Mouse (Mus musculus): ENCODE data around the gene Tnn. TPM values are rescaled to one million over a fixed set of nuclear protein-coding genes. Genes with fewer than 3 reads are reported as not detected.
A peak's percentile ranks its signal among the peaks of the same experiment; 100 is the strongest.

The Tnn gene
- total RNA-seq, 2 experiments from 2014 or later, result 0.31 to 0.39 TPM

- DNase-seq (ENCODE audit: low spot score in 2 of 2), result no peak
Measured at GRCm38 (mm10) chr1:160084239-160084638, 69.1 kb downstream of the Tnn start.

- DNase-seq (ENCODE audit: low spot score in 2 of 2), result no peak
Measured at GRCm38 (mm10) chr1:160082647-160083046, 70.7 kb downstream of the Tnn start.

DNA sequence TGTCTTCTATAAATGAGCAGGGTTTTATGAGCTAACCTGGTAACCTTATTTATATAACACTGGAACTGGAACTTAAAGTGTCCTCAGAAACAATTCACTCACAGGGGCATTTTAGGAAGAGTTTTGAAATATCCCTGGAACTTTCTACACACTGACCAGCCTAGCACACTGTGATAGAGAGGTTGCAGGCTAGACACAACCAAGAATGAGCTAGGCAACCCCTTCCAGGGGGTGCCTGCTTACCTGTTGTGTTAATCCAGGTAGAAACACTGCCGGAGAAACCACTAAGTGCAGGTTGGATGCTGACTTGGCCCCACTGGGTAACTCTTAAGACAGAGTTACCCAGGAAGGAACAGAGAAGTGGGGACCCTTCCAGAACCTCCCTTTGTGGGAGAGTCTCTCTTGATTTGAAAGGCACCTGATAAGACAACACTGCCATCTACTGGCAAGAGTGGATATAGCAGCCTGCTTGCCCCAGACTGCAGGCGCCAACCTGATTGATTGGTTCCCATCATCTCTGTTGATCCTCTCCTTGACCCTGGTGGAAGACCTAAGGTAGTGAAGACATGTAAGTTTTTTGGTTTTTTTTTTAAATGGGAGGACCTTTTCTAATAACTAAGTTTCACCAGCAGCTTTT is 72.5 kb downstream of the Tnn start:
- DNase-seq (ENCODE audit: low spot score in 2 of 2), result peak; percentile 92 to 95

DNA sequence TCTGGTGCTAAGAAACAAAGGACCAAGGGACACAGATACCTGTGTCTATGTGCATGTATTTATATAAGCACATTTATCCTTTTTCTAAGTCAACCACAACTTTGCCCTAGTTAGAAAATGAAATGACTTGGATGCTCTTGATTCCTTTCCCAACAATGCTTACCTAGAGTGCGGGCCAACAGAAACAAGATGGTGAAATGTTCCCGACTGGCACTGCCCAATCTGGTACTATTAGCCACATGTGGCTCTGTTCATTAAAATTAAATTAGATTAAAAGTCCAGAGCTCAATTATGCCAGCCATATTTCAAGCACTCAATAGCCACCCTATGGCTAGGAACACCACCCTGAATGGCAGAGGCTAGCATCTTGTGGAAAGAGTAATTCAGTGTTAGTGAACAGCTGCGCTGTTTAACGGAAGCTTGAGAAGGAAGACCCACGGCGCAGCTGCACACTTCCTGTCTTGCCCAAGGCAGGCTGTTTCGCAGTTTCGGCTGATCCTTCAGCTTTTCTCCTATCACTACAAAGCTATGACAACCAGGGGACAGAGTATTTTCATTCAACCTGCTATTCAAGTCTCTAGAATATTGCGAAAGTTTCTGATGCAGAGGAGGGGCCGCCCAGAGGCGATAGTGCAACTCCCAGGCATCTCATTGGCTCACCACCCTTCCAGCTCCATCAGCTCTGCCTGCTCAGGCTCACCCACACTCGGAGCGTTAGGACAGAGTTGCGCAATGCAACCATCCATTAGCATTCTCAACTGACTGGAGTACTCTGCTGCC is 74.3 kb downstream of the Tnn start:
- DNase-seq (ENCODE audit: low spot score in 2 of 2), result no peak

DNA sequence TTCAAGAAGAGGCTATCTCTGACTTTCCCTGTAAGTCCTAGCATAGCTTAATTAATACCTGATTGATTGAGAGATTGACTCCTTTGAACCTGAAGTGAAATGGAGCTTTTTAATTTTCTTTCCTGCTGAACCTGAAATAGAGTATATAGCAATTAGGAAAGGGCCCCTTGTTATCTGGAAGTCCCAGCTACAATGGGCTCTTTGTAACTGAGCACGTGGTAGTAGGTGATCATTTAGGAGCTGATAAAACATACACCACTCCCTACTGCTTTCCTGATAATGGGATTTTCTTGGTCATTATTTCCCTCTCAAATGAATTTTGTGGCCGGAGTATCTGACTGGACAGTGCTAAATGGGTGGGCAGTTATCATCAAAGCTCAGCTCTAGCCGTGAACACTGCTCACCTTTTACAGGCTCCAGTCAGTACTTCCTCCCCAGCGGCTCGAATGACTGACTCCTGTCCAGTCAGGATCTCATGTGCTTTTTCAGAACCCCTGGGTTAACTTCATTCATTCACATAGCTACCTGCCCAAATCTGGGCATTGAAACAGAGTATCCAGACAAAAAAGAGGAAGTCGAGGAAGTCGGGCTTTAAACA is 88.7 kb downstream of the Tnn start:
- DNase-seq (ENCODE audit: low spot score in 2 of 2), result no peak

DNA sequence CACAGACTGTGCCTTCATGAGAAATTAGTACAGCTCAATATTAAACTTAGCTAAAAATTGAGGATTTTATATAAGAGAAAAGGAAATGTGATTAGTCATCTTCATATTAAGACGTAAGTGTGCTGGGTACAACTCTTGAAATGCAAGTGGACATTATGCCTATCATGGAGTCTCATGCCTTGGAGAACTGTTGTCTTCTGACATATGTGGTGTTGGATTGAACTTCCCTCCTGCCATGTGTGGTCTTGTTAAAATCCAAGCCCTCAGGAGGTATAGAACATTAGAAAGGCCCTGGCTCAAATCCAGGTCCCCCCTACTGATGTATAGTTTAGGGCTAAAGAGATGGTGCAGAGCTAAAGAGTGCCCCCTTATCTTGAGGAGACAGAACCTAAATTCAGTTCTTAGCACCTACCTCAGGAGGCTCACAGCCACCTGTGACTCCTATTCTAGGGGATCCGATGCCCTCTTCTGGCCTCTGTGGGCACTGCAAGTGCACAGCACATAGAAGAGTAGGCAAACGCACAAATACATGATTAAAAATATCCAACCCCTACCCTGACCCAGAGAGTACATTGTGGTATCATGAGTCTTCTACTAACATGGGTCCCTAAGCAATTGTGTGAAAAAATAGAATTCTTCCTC is 91.5 kb downstream of the Tnn start:
- DNase-seq (ENCODE audit: low spot score in 2 of 2), result peak in 1 of 2 experiments; percentile 25

GRCm38 (mm10) chr1:160061321-160061720 is 92.1 kb downstream of the Tnn start:
- no peak for DNase-seq (ENCODE audit: low spot score in 2 of 2)

GRCm38 (mm10) chr1:160060542-160060941 is 92.8 kb downstream of the Tnn start:
- DNase-seq (ENCODE audit: low spot score in 2 of 2), result no peak

DNA sequence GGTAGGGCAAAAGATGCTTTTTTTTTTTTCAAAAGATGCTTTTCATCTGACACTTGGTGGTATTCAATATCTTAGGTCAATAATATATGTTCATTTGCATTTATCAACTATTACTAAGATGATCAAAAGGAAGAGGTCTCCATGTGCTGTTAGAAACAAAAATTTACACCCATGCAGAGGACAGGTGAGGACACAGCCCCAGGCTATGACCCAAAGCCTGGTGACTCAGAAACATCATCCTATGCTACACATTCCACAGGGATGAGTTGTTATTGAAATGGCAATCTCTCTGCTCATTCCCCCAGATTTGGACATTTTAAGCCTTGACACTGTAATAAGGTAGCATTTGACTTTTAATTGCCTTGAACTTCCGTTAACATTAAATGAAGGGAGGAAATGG is 93.5 kb downstream of the Tnn start:
- DNase-seq (ENCODE audit: low spot score in 2 of 2), result no peak

DNA sequence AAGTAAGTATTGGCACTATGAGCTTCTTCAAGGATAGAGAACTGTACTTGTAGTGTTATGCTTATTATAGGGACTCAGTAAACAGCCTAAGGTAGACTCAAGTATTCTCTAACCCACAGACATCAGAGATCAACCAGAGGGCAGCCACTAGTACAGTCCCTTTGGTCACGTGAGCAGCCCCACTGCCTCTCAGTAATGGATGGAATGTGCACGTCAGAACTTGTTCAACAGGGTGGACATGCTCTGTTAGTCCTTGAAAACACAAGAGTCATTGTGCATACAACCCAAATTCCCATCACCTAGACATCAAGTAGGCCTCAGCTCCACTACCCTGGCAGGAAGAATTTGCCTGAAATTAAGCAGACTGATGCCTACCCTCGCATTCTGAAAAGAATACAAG is 95.7 kb downstream of the Tnn start:
- no peak for DNase-seq (ENCODE audit: low spot score in 2 of 2)

- no peak for DNase-seq (ENCODE audit: low spot score in 2 of 2)
Measured at GRCm38 (mm10) chr1:160054366-160055078, 98.9 kb downstream of the Tnn start.

GRCm38 (mm10) chr1:160053510-160054305 is 99.7 kb downstream of the Tnn start:
- no peak for DNase-seq (ENCODE audit: low spot score in 2 of 2)

- no peak for DNase-seq (ENCODE audit: low spot score in 2 of 2)
Measured at GRCm38 (mm10) chr1:160052556-160053315, 100.6 kb downstream of the Tnn start.

- DNase-seq (ENCODE audit: low spot score in 2 of 2), result no peak
Measured at GRCm38 (mm10) chr1:160050898-160051297, 102.5 kb downstream of the Tnn start.

DNA sequence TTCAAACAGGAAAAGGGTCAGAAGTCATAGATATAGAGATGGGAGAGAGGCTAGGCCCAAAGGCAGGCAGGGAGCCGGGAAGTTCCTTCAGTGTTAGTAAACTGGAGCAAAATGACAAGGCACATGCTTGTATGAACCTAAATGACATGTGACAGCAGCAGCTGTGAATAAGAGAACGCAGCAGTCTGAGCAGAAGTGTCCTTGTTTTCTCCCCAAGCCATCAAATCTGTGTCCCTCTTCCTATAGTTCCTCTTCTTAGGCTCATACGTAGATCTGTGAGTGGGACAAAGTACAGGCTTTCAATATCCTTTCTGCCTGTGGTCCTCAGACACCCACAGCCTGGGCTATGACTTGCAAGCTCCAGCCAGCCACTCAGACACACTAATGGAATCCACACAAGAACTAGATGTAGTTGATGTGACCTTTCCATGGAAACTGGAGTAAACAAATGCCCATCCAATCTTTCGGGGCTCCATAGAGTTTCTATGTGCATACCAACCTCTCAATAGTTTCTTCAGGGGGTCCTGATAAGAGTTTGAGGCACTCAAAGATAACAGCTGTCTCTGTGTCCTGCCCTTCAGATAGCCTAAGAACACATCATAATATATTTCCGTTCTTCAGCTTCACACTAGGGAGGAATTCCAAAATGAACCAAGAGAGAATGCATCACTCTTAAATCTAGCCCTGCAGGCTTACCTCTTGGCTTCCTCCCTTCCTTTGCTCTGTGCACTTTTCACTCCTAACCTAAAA is 104.1 kb downstream of the Tnn start:
- no peak for DNase-seq (ENCODE audit: low spot score in 2 of 2)

GRCm38 (mm10) chr1:160047481-160047931 is 105.9 kb downstream of the Tnn start:
- DNase-seq (ENCODE audit: low spot score in 2 of 2), result no peak

GRCm38 (mm10) chr1:160046786-160047185 is 106.6 kb downstream of the Tnn start:
- no peak for DNase-seq (ENCODE audit: low spot score in 2 of 2)

GRCm38 (mm10) chr1:160045971-160046370 is 107.4 kb downstream of the Tnn start:
- DNase-seq (ENCODE audit: low spot score in 2 of 2), result no peak

All from layer of hippocampus, postnatal 10 days (tissue).